Mouse (Mus musculus) neural tube, embryonic 10.5 days (tissue): ENCODE results near the gene Aldh8a1.

Experiments
- DNase-seq: peaks from one replicate; pipeline ENCODE4 v3.0.0-alpha.2; 2017; ENCODE audit warnings: low spot score; ENCODE audit errors: extremely low spot score

Aldh8a1 gene

GRCm38 (mm10) chr10:21416184-21416583, 39.1 kb downstream of the Aldh8a1 start:
- DNase-seq = no peak

DNA sequence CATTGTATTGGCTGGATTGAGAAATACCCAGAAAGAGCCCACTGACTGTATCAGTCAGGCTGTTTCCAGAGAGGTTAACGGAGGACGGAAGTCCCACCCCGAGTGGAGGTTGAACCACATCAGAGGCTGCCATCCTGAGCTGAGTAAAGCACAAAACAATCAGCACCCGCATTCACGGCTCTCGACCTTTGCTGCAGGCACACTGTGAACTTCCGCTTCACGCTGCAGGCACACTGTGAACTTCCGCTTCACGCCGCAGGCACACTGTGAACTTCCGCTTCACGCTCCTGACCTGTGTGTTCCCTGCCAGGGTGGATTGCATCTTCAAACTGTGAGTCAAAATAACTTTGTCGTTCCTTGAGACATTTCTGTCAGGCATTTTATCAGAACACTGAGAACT, 42.1 kb downstream of the Aldh8a1 start:
- DNase-seq = no peak

GRCm38 (mm10) chr10:21420457-21421424, 43.6 kb downstream of the Aldh8a1 start:
- peak; percentile 59 for DNase-seq

DNA sequence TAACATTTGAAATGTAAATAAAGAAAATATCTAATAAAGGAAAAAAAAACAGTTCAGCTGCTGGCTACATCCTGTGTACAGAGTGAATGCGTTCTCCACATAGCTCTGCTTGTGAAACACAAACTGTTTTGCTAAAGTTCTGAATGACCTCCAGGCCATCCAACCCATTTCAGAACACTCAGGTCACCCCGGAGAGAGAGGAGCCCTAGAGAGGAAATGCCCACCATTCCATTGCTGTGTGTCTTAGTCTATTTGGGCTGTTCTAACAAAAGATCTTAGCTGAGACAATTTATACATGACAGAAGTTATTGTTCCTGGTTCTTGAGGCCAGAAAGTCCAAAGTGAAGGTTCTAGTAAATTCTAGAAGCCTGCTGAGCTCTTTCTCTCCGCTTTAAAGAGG, 49.4 kb downstream of the Aldh8a1 start:
- no peak for DNase-seq

- DNase-seq = no peak
These were observed 50.9 kb downstream of the Aldh8a1 start for GRCm38 (mm10) chr10:21427996-21428395.

DNA sequence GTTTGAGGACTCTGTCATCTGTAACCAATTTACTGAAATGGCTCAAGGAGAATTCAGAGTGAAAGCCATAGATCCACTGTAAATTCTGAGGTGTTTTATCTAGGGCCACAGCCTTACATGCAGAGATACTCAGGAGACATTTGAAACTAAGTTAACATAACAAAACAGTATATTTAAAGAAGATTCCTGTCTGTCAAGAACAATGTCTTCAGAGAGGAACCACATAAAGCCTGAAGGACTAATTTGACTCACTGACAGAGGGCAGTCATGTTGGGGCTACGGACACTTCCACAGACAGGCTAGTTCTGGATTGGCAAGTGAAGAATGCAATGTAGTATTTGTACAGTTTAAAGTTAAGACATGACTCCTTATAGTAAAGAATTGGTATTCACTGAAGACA, 62.2 kb downstream of the Aldh8a1 start:
- no peak for DNase-seq

- DNase-seq = no peak
These were observed 63.9 kb downstream of the Aldh8a1 start for GRCm38 (mm10) chr10:21441020-21441419.

- no peak for DNase-seq
These were observed 64.6 kb downstream of the Aldh8a1 start for GRCm38 (mm10) chr10:21441690-21442089.

GRCm38 (mm10) chr10:21443646-21444324, 66.7 kb downstream of the Aldh8a1 start:
- no peak for DNase-seq

DNA sequence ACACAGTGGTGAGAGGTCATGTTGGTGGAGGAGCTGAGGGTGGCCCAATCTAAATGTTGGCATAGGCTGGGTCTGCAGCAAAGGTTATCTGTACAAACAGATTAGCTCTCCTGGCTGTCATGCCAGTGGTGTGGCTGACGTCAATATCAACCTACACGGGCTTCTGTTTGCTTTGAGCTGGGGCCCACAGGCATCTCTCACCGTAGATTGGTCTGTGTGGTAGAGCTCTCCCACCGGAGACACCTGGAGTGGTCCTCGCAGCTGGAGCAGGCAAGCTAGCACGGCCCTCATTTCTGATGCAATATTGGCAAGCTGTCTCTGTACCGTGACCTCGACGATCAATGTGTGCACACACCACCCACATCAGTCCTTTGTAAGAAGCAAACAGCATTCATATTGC, 67.3 kb downstream of the Aldh8a1 start:
- DNase-seq = no peak
